Mouse (Mus musculus) forelimb bud, embryonic 11.5 days (tissue): Measurements from ENCODE around the gene Ptprf.

Source experiments
- DNase-seq: peaks from one replicate; pipeline ENCODE4 v3.0.0-alpha.2; 2012; ENCODE audit warnings: low read depth, low spot score

Gene Ptprf

GRCm38 (mm10) chr4:118216726-118217595, 74.2 kb downstream of the Ptprf start:
- DNase-seq: peak; percentile 46

GRCm38 (mm10) chr4:118214891-118215290, 76.3 kb downstream of the Ptprf start:
- no peak for DNase-seq

- no peak for DNase-seq
Measured at GRCm38 (mm10) chr4:118206918-118207640, 84.1 kb downstream of the Ptprf start.

GRCm38 (mm10) chr4:118205906-118206305, 85.3 kb downstream of the Ptprf start:
- DNase-seq: no peak

DNA sequence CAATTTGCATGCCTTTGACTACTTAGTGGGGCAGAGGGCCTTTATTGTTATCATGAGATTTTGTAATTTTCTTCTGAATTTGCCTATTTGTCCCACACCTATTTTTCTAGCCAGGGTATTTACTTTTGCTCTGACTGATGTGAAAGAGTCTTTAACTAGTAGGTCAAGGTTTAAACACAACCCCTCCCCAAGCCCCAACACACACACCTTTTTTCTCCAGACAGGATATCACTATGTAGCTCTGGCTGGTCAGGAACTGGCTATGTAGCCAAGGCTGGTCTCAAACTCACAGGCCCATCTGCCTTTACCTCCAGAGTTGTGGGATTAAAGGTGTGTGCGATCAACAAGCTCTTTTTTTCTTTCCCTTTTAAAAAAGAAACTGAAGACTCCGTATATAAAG, 92.1 kb downstream of the Ptprf start:
- no peak for DNase-seq

DNA sequence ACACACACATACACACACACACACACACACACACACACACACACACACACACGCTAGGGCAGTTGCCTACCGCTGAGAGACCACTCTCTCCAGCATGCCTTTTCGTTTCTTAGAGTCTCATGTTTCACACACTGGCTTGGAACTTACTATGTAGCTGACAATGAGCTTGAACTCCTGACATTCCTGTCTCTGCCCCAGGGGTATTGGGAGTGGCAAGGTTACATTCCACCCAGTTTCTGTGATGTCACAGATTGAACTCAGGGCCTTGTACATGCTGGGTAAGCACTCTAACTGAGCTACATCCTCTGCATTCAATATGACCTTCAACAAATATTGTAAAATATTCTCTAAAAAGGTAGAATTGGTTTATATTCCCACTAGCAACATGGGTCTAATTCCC, 92.6 kb downstream of the Ptprf start:
- DNase-seq: no peak

GRCm38 (mm10) chr4:118196185-118196584, 95.0 kb downstream of the Ptprf start:
- no peak for DNase-seq

GRCm38 (mm10) chr4:118180301-118181080, 110.7 kb downstream of the Ptprf start:
- no peak for DNase-seq

DNA sequence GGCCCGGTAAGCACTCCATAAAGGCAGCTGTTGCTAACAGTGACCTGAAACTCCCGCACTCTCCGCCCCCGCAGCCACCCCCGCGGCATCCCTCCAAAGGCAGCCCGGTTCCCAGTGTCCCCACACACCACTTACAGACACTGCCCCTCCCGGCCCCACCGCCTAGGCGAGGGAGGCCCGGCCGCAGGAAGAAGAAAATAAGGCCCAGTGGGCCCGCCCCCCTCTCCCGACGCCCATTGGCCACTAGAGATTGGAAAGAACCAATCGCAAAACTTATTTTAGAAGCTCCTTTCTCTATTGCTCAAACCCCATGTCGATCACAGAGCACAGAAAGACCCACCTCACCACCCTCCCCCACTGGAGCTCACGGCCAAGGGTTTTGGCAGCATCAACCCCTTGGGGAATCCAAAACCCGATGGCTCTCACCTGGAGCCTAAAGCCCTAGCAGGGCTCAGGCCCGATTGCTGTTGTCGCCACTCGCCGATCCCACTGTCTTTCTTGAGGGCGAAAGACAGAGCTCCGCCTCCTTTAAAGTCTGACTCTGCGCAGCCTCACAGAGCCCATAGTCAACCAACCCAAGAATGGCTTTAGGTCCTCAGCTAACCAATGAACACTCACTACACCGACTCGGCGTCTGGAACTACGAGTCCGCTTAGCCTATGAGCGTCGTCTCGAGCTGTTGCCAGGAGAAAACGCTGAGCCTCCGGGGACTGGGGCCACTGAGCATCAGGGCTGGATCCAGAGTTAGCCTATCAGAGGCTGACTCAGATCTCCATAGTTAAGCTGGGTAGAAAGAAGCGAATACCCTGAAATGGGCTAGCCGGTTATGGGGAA, 111.5 kb downstream of the Ptprf start, which contains the start of gene Kdm4a:
TSS of gene Kdm4a (minus strand) at position 577 of the 834 bp plus-strand sequence.
- DNase-seq: peak; percentile 99

DNA sequence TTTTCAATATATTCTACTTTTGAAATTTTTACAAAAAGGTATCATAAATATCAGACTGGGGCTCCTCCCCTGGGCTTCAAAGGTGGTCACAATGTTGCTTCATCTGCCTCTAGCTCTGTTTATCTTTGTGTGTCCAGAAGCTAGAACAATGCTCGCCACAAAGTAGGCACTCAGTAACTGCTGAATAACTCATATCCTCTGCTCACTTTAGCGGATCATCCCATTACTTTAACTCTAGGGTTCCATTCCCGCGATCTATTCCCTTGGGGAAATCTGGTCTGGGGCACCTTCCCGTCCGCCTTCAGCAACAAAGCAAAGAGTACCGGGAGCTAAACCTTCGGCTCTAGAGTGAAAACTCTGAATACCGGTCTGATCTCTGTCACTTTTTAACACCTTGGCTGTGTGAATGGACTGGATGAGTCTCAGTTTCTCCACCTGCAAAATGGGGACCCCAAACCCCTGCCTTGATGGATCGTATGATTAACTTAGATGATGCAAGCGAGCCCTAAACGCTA, 112.2 kb downstream of the Ptprf start:
- no peak for DNase-seq

DNA sequence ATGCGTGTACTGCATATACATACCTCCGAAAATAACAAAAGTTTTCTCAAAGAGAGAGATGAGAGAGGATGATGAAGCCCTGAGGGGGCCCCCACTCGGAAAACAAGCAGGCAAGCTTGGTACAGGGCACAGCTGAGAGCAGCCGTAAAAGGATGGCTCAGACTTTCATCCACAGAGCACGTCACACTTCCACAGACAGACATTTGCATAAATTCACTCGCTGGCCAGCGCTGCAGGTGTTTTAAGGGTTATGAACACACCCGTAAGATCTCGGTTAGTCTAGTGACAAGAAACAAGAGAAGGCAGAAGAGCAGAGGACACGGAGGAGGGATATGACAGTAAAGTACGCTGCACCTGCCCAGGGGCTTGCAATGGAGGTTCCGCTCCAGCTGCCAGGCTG, 118.7 kb downstream of the Ptprf start:
- DNase-seq: no peak

GRCm38 (mm10) chr4:118171006-118171405, 120.2 kb downstream of the Ptprf start:
- DNase-seq: peak; percentile 16

DNA sequence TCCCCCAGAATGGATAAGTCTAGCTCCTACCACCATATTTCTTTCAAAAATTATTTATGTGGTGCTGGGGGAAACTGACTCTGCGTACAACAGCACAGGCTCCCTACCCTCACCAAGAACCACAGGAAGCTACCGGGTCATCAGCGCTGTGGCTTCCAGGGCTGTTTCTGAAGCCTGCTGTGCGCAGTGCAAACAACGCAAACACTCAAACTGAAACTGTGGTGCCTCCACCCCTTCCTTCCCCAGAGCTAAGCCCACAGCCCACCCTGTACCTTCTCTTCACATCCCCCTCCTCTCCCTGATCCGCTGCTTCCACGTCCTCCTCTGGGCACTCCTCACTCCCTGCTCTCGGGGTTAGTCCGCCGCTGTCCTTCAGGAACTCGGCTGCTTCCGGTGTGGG, 129.1 kb downstream of the Ptprf start:
- DNase-seq: no peak
